Mouse (Mus musculus): ENCODE results near the gene Tln2.

DNA sequence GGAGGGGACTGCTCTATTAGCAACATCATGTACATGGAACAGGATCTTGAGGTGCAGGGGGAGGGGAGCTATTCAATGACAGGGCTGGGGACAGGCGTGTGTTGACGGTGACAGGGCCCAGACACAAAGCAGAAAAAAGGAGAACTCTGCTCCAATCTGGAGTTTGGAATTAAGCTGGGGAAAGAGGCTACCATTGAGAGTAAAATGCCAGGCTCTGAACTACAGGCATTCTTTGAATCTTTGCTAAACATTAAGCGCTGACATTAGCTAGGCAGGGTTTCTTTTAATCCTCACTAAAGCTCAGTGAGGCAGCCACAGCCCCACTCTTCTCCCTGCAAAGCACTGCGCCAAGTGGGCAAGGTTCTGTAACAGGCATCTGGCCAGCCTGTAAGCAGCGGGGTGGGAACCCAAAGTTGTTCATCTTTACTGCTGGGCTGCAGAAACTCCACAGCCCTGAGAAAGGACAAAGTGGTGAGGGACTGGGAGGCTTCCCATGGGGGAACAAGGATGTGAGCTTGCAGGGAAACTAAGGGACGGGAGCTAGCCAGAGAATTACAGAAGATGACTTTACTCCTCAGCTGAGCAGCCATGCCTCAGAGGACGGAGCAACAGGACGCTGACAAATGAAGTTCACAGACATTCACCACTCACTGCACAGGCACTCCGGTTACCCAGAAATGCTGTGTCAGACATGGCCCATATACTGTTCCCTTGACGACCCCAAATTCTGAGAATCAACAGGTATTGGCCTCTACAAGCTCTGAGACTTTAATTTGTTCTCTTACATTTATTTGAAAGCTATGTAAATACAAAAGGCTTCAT lies 124.0 kb downstream of the Tln2 start:
- TF ChIP-seq CTCF (IDR thresholded peaks at IDR 0.05; ENCODE audit: low read depth) (no peak), EP300 (IDR thresholded peaks at IDR 0.05; ENCODE audit: low read depth) (no peak)

Measured in liver, embryonic 14.5 days (tissue).